Mouse (Mus musculus) liver, embryonic 14.5 days (tissue): Measurements from ENCODE around the gene Oaf. TPM values are rescaled to one million over a fixed set of nuclear protein-coding genes. Genes with fewer than 3 reads are reported as not detected.

ENCODE experiments used
- ATAC-seq: fragments of 200-750 bp; cut with Nextera tagmentation; 2 replicates; pipeline ENCODE4 v1.8.0; 2017; ENCODE audit warnings: moderate number of reproducible peaks, mild to moderate bottlenecking, moderate library complexity; ENCODE audit not compliant: insufficient read depth
- DNase-seq, 3 experiments: peaks; one replicate each; pipeline ENCODE4 v3.0.0-alpha.2; 2012 to 2013; ENCODE audit warnings: low read depth in 3 of 3, low spot score in 3 of 3
- H3K27ac ChIP-seq: fragments of 300-500 bp; sonication (generic); 2 replicates; pipeline ENCODE4 v1.5.1; 2014; ENCODE audit warnings: moderate library complexity, mild to moderate bottlenecking, control low read depth, inconsistent platforms
- H3K27me3 ChIP-seq: fragments of 300-500 bp; sonication (generic); 2 replicates; pipeline ENCODE4 v1.6.1; 2014; ENCODE audit warnings: mild to moderate bottlenecking, low read length, moderate library complexity; ENCODE audit not compliant: control insufficient read depth, insufficient read depth
- H3K36me3 ChIP-seq: fragments of 300-500 bp; sonication (generic); replicated peaks from 2 replicates; pipeline ENCODE4 v1.6.1; 2014; ENCODE audit warnings: low read depth; ENCODE audit not compliant: control insufficient read depth, insufficient read depth
- H3K4me1 ChIP-seq, 2 experiments: fragments of 200-500 bp in 1 of 2; fragments of 300-500 bp in 1 of 2; sonication (generic) in 1 of 2; replicated peaks; 2 replicates each; pipeline ENCODE4 v1.6.1; 2012 to 2014; ENCODE audit warnings: antibody characterized with exemption in 1 of 2, inconsistent platforms in 1 of 2, low read length in 1 of 2; ENCODE audit not compliant: control insufficient read depth in 2 of 2, insufficient read depth in 2 of 2
- H3K4me2 ChIP-seq: fragments of 300-500 bp; sonication (generic); 2 replicates; pipeline ENCODE4 v1.6.1; 2014; ENCODE audit warnings: low read depth, mild to moderate bottlenecking, control low read depth, moderate library complexity
- H3K4me3 ChIP-seq, 2 experiments: fragments of 200-500 bp in 1 of 2; fragments of 300-500 bp in 1 of 2; sonication (generic) in 1 of 2; 2 replicates each; pipeline ENCODE4 v1.5.1; 2012 to 2014; ENCODE audit warnings: low read depth in 2 of 2, low read length in 2 of 2, mild to moderate bottlenecking in 2 of 2, control low read depth in 1 of 2, inconsistent platforms in 1 of 2, moderate library complexity in 1 of 2; ENCODE audit not compliant: insufficient read depth in 1 of 2
- H3K9ac ChIP-seq: fragments of 300-500 bp; sonication (generic); replicated peaks from 2 replicates; pipeline ENCODE4 v1.6.1; 2014; ENCODE audit warnings: mild to moderate bottlenecking, control low read depth, moderate library complexity
- H3K9me3 ChIP-seq: fragments of 300-500 bp; sonication (generic); 2 replicates; pipeline ENCODE4 v1.6.1; 2016; ENCODE audit warnings: low read length, mixed read lengths; ENCODE audit not compliant: control insufficient read depth
- CTCF ChIP-seq: IDR thresholded peaks from 2 replicates; pipeline ENCODE4 v1.5.1; 2016; ENCODE audit warnings: antibody characterized with exemption, low read depth, control low read depth
- EP300 ChIP-seq: IDR thresholded peaks from 2 replicates; pipeline ENCODE4 v1.6.1; 2016; ENCODE audit warnings: antibody characterized with exemption, low read depth
- WGBS: fragments of 180-500 bp; shearing (Covaris S2); extraction: QIAGEN DNeasy Blood & Tissue Kit; methylation state at CpG from one replicate; pipeline ENCODE4 v1.1.7; 2014; ENCODE audit not compliant: insufficient replicate concordance; 5-methylcytosine and 5-hydroxymethylcytosine counted together
- polyA plus RNA-seq, 2 experiments: library from polyadenylated mRNA; depleted of rRNA in 1 of 2; stranded (reverse) in 1 of 2; unstranded in 1 of 2; fragments of >200 nt; fragmentation: Nextera tagmentation in 1 of 2; extraction: Ambion mirVana in 1 of 2; gene quantifications; 2 replicates each; pipeline versions ENCODE4 v1.2.1 to v1.2.3; 2012 to 2014

The Oaf gene
- polyA plus RNA-seq, 2 experiments = 29.4 to 37.1 TPM

- Histone ChIP-seq H3K27me3 (no peaks in the 10 kb centered on the region), H3K4me1 (peaks cover 37 to 57% of the 10 kb centered on the region in 2 experiments), H3K9me3 (no peaks in the 10 kb centered on the region), H3K4me3 (no peak overlapping the region), H3K9ac (no peak overlapping the region), H3K27ac (no peak overlapping the region), H3K4me2 (no peak overlapping the region), H3K36me3 (no peaks in the 10 kb centered on the region)
- TF ChIP-seq EP300 = no peak
- 48% methylated on average over 7 of the region's 7 CpGs for WGBS
- DNase-seq (no peak), ATAC-seq (no peak)
These were observed 6.3 kb upstream of the Oaf start for GRCm38 (mm10) chr9:43245801-43246570.

GRCm38 (mm10) chr9:43242432-43242831, 2.7 kb upstream of the Oaf start:
- Histone ChIP-seq H3K9ac (peak overlapping the region; percentile 1; the same call in 1 of the 2 replicates), H3K4me1 (peaks cover 49 to 70% of the 10 kb centered on the region in 2 experiments), H3K36me3 (no peaks in the 10 kb centered on the region), H3K9me3 (no peaks in the 10 kb centered on the region), H3K27me3 (no peaks in the 10 kb centered on the region), H3K4me2 (peak overlapping the region; percentile 41), H3K4me3 (0 out of 4 replicates have a peak overlapping the region, but pooled peaks of 1 of the 2 experiments have one; percentile 3), H3K27ac (peak overlapping the region; percentile 64)
- WGBS = 7% methylated on average over 5 of the region's 5 CpGs
- TF ChIP-seq CTCF = no peak
- peak; percentile 60 for TF ChIP-seq EP300
- peak; percentile 4; the same call in 1 of the 2 replicates for ATAC-seq
- no peak for DNase-seq

GRCm38 (mm10) chr9:43241970-43242369, 2.3 kb upstream of the Oaf start:
- no peak for DNase-seq
- Histone ChIP-seq H3K9me3 (no peaks in the 10 kb centered on the region), H3K4me1 (peaks cover 52 to 71% of the 10 kb centered on the region in 2 experiments), H3K4me2 (peak overlapping the region; percentile 41), H3K9ac (peak overlapping the region; percentile 18; the same call in 1 of the 2 replicates), H3K27ac (peak overlapping the region; percentile 64), H3K36me3 (no peaks in the 10 kb centered on the region), H3K4me3 (0 out of 4 replicates have a peak overlapping the region, but pooled peaks of 1 of the 2 experiments have one; percentile 3), H3K27me3 (no peaks in the 10 kb centered on the region)
- ATAC-seq = no peak
- no peak for TF ChIP-seq EP300
- TF ChIP-seq CTCF = no peak
- 30% methylated on average over 8 of the region's 8 CpGs for WGBS

- Histone ChIP-seq H3K36me3 (no peaks in the 10 kb centered on the region), H3K9me3 (no peaks in the 10 kb centered on the region), H3K27me3 (no peaks in the 10 kb centered on the region), H3K4me3 (no peak overlapping the region), H3K4me2 (no peak overlapping the region; the same call in 1 of the 2 replicates), H3K9ac (peak overlapping the region; percentile 9; the same call in 1 of the 2 replicates), H3K27ac (peak overlapping the region; percentile 91), H3K4me1 (peaks cover 50 to 73% of the 10 kb centered on the region in 2 experiments)
- ATAC-seq (no peak), DNase-seq (no peak)
- WGBS = 20% methylated on average over 4 of the region's 4 CpGs
- TF ChIP-seq EP300 (no peak), CTCF (no peak)
These were observed 1.6 kb upstream of the Oaf start for GRCm38 (mm10) chr9:43241291-43241690.

- Histone ChIP-seq H3K4me3 (peak overlapping the region; percentile 74 to 86; a peak in 2 of 4 replicates), H3K4me1 (peaks cover 55 to 74% of the 10 kb centered on the region in 2 experiments), H3K9ac (peak overlapping the region; percentile 6), H3K9me3 (no peaks in the 10 kb centered on the region), H3K36me3 (peaks cover 4% of the 10 kb centered on the region), H3K27me3 (no peaks in the 10 kb centered on the region), H3K27ac (peak overlapping the region; percentile 91), H3K4me2 (peak overlapping the region; percentile 72)
- ATAC-seq (no peak), DNase-seq (no peak)
- WGBS = 30% methylated on average over 2 of the region's 2 CpGs
- TF ChIP-seq CTCF (no peak), EP300 (no peak)
These were observed 836 bp upstream of the Oaf start for GRCm38 (mm10) chr9:43240594-43240900.
